Mouse (Mus musculus) C2C12 (cell line): ENCODE measurements around the gene Kirrel3.

Experiments
- CTCF ChIP-seq: IDR thresholded peaks from one replicate; pipeline ENCODE4 v1.5.1; 2011; ENCODE audit not compliant: control insufficient read depth, insufficient read depth, insufficient read length
- MYOG ChIP-seq: IDR thresholded peaks from one replicate; pipeline ENCODE4 v1.6.1; 2011; ENCODE audit not compliant: control insufficient read depth, insufficient read length; ENCODE audit errors: extremely low read depth

DNA sequence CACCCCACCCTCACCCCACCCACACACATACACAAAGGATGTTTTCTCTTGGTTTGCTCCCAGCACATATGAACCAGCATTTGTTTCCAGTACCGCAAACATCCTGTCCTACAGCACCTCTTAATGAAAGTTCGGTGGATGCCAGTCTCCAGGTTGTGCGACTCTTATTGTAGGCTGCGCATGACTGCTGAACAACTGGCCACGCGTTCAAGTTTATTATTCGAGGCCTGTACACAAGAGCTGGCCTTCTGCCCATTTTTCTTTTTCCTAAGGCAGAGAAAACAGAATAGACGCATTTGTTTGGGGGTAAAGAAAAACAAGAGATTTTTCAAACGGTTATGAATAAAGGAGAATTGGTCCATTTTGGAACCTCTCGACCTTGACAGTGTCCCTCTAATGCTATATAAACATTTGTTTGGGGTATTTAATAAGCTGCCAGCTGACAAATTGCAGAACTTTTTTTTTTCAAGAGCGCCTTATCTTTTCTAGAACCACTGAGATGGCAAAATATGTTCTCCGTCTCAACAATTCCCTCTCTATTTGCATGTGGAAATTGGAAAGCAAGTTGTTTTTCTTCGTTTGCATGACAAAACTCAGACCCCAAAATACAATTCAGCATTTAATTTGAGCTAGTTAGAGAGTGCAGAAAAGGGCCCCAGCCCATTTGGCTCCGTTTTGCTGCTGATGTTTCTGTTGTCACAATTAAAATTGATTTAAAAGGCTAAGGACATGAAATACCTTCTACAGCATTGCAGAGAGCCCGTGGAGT lies 179.9 kb downstream of the Kirrel3 start:
- TF ChIP-seq MYOG (no peak), CTCF (no peak)
